Mouse (Mus musculus): ENCODE results near the gene Grrp1. TPM values are rescaled to one million over a fixed set of nuclear protein-coding genes. Genes with fewer than 3 reads are reported as not detected.
A peak's percentile ranks its signal among the peaks of the same experiment; 100 is the strongest.
"Not testable (repeated sequence)": the region's sequence is repeated elsewhere in the genome, so short reads cannot be mapped to it uniquely, and the experiment has no call there.

Grrp1 gene
- polyA plus RNA-seq, 1 experiment from 2014 or later = 10.1 TPM

DNA sequence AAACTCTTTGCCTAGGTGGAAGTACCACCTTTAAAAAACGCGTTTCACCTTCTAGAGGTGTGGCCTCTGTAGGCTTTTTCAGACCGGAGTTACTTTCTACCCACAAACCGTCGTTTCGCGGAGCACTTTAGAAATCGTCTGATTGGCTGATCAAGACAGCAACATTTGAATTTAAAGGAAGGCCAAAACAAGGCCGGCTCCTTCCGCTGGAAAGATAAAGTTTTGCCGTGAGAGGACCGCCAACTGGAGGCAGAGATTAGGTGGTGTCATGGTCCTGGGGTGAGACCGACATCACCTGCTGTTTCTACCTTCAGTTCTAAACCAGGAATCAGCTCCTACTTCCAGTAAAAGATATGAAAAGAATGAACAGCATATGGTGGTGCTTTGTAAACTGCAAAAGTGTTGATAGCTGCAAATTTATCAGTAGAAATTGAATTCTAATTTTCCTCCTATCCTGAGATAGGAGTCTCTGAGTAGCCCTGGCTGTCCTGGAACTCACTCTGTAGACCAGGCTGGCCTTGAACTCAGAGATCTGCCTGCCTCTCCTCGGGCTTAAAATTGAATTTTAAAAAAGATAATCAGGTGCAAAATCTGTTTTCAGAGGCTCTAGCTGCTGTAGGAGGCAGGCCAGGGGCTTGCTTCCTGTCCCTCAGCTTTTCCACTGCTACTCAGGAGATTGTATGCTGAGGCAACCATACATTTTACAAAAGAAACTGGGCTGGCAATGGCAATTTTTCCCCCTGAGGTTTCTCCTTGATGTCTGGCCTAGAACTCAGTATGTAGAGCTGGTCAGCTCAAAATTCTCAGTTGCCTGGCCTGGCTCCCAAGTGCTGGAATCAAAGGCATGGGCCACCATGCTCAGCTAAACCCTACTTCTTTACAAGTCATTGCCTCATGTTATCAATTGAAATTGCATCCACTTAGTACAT lies 19.8 kb upstream of the Grrp1 start:
- Histone ChIP-seq H3K4me1 (ENCODE audit: control insufficient read depth, insufficient read depth, low read length) (no peaks in the 10 kb centered on the region), H3K36me3 (ENCODE audit: control insufficient read depth, insufficient read depth, low read length) (peaks cover 30% of the 10 kb centered on the region), H3K4me3 (ENCODE audit: low read depth, low read length) (no peak overlapping the region), H3K27me3 (replicated peaks; ENCODE audit: control insufficient read depth, insufficient read depth, low read length) (no peaks in the 10 kb centered on the region), H3K27ac (ENCODE audit: low read depth, low read length) (no peak overlapping the region), H3K9me3 (replicated peaks; ENCODE audit: control insufficient read depth, low read length) (no peaks in the 10 kb centered on the region), H3K9ac (ENCODE audit: low read length) (no peak overlapping the region), H3K4me2 (ENCODE audit: low read length) (0 out of 2 replicates have a peak overlapping the region, but pooled peaks have one; percentile 23)
- WGBS = 6% methylated on average over 14 of the region's 14 CpGs
- no peak for DNase-seq (ENCODE audit: low spot score)
- ATAC-seq = no peak

DNA sequence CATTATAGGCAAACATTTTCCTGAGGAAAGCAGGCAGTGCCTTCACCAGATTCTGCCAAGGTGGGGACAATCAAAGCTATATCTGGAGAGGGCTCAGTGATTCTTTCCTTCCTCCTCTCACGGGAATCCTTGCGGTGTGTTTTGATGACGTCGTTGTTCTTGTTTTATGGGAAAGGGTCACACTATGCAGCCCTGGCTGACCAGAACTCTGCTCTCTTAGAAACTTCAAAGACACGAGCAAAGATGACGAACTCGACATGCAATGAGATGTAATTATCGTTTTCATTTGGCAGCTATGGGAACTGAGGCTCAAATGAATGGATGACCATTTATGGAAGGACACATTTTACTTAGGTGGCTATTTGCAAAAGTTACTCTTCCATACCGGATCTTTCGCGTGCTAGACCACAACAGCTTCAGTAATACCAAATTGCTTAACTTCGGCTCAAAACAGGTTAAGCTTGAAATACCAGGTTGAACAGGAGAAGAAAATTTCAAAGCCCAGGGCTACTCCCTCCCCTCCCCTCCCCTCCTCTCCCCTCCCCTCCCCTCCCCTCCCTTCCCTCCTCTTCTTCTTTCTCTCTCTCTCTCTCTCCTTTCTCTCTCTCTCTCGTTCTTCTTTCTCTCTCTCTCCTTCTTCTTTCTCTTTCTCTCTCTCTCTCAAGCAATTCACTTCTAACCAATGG lies 19.0 kb upstream of the Grrp1 start:
- Histone ChIP-seq H3K4me1 (ENCODE audit: control insufficient read depth, insufficient read depth, low read length) (no peaks in the 10 kb centered on the region), H3K4me3 (ENCODE audit: low read depth, low read length) (no peak overlapping the region), H3K9me3 (replicated peaks; ENCODE audit: control insufficient read depth, low read length) (no peaks in the 10 kb centered on the region), H3K36me3 (ENCODE audit: control insufficient read depth, insufficient read depth, low read length) (peaks cover 22% of the 10 kb centered on the region), H3K27ac (ENCODE audit: low read depth, low read length) (no peak overlapping the region), H3K9ac (ENCODE audit: low read length) (no peak overlapping the region), H3K27me3 (replicated peaks; ENCODE audit: control insufficient read depth, insufficient read depth, low read length) (no peaks in the 10 kb centered on the region), H3K4me2 (ENCODE audit: low read length) (0 out of 2 replicates have a peak overlapping the region, but pooled peaks have one; percentile 23)
- WGBS = 28% methylated on average over 13 of the region's 13 CpGs
- DNase-seq (ENCODE audit: low spot score) (no peak), ATAC-seq (no peak)

DNA sequence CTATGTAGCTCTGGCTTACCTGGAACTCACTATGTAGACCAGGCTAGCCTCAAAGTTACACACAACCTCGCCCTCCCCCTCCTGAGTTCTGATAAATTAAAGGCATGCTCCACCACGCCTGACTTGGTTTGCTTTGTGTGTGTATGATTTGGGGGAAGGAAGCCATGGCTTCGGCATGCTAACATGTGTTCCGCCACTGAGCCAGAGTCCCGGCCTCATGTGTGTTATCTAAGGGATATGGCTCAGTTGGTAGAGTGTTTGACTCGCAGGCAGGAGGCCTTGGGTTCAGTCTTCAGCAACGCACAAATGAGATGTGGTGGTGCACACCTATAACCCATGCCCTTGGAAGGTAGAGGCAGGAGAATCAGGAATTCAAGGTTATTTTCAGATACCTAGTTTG lies 18.1 kb upstream of the Grrp1 start:
- H3K9ac ChIP-seq (ENCODE audit: low read length) = no peak overlapping the region
- H3K36me3 ChIP-seq (ENCODE audit: control insufficient read depth, insufficient read depth, low read length) = peaks cover 13% of the 10 kb centered on the region
- DNase-seq (ENCODE audit: low spot score) = no peak
- H3K27me3 ChIP-seq (replicated peaks; ENCODE audit: control insufficient read depth, insufficient read depth, low read length) = no peaks in the 10 kb centered on the region
- H3K27ac ChIP-seq (ENCODE audit: low read depth, low read length) = no peak overlapping the region
- H3K4me1 ChIP-seq (ENCODE audit: control insufficient read depth, insufficient read depth, low read length) = no peaks in the 10 kb centered on the region
- 89% methylated on average over 7 of the region's 7 CpGs for WGBS
- no peak overlapping the region for H3K4me2 ChIP-seq (ENCODE audit: low read length)
- no peaks in the 10 kb centered on the region for H3K9me3 ChIP-seq (replicated peaks; ENCODE audit: control insufficient read depth, low read length)
- ATAC-seq = no peak
- H3K4me3 ChIP-seq (ENCODE audit: low read depth, low read length) = no peak overlapping the region

DNA sequence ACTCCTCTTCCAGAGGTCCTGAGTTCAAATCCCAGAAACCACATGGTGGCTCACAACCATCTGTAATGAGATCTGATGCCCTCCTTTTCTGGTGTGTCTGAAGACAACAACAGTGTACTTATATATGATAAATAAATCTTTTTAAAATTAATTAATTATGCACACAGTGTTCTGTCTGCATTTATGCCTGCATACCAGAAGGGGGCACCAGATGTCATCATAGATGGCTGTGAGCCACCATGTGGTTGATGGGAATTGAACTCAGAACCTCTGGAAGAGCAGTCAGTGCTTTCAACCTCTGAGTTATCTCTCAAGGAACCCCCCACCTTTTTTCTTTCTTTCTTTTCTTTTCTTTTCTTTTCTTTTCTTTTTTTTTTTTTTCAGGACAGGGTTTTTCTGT lies 15.7 kb upstream of the Grrp1 start:
- not testable (repeated sequence) for DNase-seq (ENCODE audit: low spot score); ATAC-seq; H3K27ac ChIP-seq (ENCODE audit: low read depth, low read length)

DNA sequence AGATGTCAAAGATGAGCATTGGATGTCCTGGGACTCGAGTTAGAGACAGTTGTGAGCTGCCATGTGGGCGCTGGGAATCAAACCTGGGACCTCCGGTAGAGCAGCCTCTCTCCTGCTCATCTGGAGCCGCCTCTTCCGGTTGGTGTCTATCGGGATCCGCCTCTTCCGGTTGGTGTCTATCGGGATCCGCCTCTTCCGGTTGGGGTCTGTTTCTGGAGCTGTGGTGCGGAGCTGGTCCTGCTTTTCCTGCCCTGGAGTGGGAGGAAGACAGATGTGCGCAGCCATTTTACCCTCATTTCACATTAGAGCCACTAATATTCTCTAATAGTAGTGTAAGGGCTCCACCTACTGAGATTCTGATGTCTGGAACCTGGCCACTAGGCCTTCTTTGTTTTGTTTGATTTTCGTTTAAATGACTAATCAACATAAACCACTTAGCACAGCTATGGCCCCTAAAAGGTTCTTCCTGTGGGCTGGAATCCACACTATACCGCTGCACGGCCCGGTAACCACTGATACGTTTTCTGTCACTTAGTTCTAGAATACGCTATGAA lies 14.3 kb upstream of the Grrp1 start:
- H3K4me1 ChIP-seq (ENCODE audit: control insufficient read depth, insufficient read depth, low read length) = no peaks in the 10 kb centered on the region
- 86% methylated on average over 19 of the region's 19 CpGs for WGBS
- H3K4me2 ChIP-seq (ENCODE audit: low read length) = no peak overlapping the region
- no peak overlapping the region for H3K27ac ChIP-seq (ENCODE audit: low read depth, low read length)
- H3K4me3 ChIP-seq (ENCODE audit: low read depth, low read length) = no peak overlapping the region
- no peaks in the 10 kb centered on the region for H3K9me3 ChIP-seq (replicated peaks; ENCODE audit: control insufficient read depth, low read length)
- no peaks in the 10 kb centered on the region for H3K36me3 ChIP-seq (ENCODE audit: control insufficient read depth, insufficient read depth, low read length)
- DNase-seq (ENCODE audit: low spot score) = no peak
- no peaks in the 10 kb centered on the region for H3K27me3 ChIP-seq (replicated peaks; ENCODE audit: control insufficient read depth, insufficient read depth, low read length)
- ATAC-seq = no peak
- no peak overlapping the region for H3K9ac ChIP-seq (ENCODE audit: low read length)

More for the DNA sequence above, 15.7 kb upstream of the Grrp1 start:
- not testable (repeated sequence) for H3K9me3 ChIP-seq (replicated peaks; ENCODE audit: control insufficient read depth, low read length); H3K4me2 ChIP-seq (ENCODE audit: low read length); H3K27me3 ChIP-seq (replicated peaks; ENCODE audit: control insufficient read depth, insufficient read depth, low read length); H3K9ac ChIP-seq (ENCODE audit: low read length); H3K36me3 ChIP-seq (ENCODE audit: control insufficient read depth, insufficient read depth, low read length); H3K4me3 ChIP-seq (ENCODE audit: low read depth, low read length); H3K4me1 ChIP-seq (ENCODE audit: control insufficient read depth, insufficient read depth, low read length)

DNA sequence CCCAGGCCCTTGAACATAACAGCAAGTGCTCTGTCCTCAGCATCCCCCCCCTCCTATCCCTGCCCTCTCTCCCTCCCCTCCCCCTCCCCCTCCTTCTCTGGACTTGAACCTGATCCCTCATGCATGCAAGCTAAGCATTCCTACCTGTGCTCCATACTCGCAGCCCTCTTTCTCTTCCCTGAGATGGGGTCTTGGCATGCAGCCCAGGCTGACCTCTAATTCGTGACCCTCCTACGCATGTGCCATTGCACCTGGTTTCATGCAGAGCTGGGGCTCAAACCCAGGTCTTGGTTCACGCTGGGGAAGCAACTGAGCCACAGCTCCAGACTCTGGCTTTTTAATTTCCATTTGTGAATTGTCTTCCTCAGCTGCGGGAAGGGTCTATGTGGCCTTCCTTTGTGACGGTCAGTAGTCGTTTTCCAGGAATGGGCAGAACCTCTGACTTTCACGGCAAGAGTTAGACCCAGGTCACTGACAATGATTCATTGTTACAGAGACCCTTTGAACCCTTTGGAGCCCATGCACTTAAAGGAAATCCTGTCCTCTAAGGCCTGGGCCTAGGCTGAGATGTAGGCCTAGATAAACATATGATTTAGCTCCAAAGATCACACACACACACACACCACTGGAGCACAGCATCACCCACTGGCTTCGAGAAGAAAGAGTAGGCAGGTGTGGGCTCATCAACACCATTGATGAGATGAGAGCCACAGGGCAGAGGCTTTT lies 12.1 kb upstream of the Grrp1 start:
- DNase-seq (ENCODE audit: low spot score) = no peak
- no peaks in the 10 kb centered on the region for H3K4me1 ChIP-seq (ENCODE audit: control insufficient read depth, insufficient read depth, low read length)

DNA sequence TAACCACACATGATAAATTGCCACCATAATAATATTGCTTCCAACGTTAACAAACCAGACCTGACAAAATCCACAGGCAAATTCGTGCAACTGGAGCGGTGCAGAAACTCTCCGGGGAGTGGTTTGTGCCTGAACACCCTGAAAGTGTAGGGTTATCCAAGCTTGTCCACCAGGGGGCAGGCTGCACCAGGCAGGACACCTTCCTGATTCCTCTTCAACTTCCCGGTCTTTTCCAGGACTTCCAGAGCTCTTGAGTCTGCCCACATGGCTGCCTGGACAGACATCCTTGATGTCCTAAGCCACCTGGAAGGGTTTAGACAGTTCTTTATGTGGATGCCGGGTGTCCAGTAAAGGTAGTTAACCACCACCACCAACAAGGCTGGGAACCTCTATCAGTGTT lies 9.3 kb upstream of the Grrp1 start:
- peak; percentile 47 for DNase-seq (ENCODE audit: low spot score)
- Histone ChIP-seq H3K4me1 (ENCODE audit: control insufficient read depth, insufficient read depth, low read length) (no peaks in the 10 kb centered on the region), H3K36me3 (ENCODE audit: control insufficient read depth, insufficient read depth, low read length) (no peaks in the 10 kb centered on the region), H3K27me3 (replicated peaks; ENCODE audit: control insufficient read depth, insufficient read depth, low read length) (no peaks in the 10 kb centered on the region), H3K27ac (ENCODE audit: low read depth, low read length) (no peak overlapping the region), H3K4me2 (ENCODE audit: low read length) (no peak overlapping the region), H3K9me3 (replicated peaks; ENCODE audit: control insufficient read depth, low read length) (no peaks in the 10 kb centered on the region), H3K4me3 (ENCODE audit: low read depth, low read length) (no peak overlapping the region), H3K9ac (ENCODE audit: low read length) (no peak overlapping the region)
- ATAC-seq = no peak
- WGBS = 36% methylated on average over 6 of the region's 6 CpGs

More for the DNA sequence above, 12.1 kb upstream of the Grrp1 start:
- 69% methylated on average over 9 of the region's 9 CpGs for WGBS
- no peak for ATAC-seq
- H3K9ac ChIP-seq (ENCODE audit: low read length) = no peak overlapping the region
- no peaks in the 10 kb centered on the region for H3K9me3 ChIP-seq (replicated peaks; ENCODE audit: control insufficient read depth, low read length)
- H3K27ac ChIP-seq (ENCODE audit: low read depth, low read length) = no peak overlapping the region
- no peak overlapping the region for H3K4me2 ChIP-seq (ENCODE audit: low read length)
- no peak overlapping the region for H3K4me3 ChIP-seq (ENCODE audit: low read depth, low read length)
- H3K36me3 ChIP-seq (ENCODE audit: control insufficient read depth, insufficient read depth, low read length) = no peaks in the 10 kb centered on the region
- no peaks in the 10 kb centered on the region for H3K27me3 ChIP-seq (replicated peaks; ENCODE audit: control insufficient read depth, insufficient read depth, low read length)

DNA sequence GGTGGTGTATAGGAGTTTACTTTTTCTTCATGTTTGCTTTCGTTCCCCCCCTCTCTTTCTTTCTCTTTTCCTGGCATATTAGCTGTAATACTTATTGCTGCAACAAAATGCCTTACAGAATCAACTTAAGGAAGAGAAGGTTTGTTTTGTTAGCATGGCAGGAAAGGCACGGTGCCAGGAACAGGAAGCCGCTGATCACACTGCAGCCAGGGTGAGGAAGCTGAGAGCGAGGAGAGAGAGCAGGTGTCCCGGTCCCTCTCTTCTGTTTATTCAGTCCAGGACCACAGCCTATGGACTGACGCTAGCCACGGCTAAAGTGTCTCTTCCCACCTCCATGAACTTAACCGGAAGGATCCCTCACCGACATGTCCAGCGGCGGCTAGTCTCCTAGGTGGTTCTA lies 4.4 kb upstream of the Grrp1 start:
- Histone ChIP-seq H3K4me3 (ENCODE audit: low read depth, low read length) (no peak overlapping the region), H3K27ac (ENCODE audit: low read depth, low read length) (no peak overlapping the region), H3K4me1 (ENCODE audit: control insufficient read depth, insufficient read depth, low read length) (peaks cover 3% of the 10 kb centered on the region), H3K9me3 (replicated peaks; ENCODE audit: control insufficient read depth, low read length) (no peaks in the 10 kb centered on the region), H3K4me2 (ENCODE audit: low read length) (no peak overlapping the region), H3K36me3 (ENCODE audit: control insufficient read depth, insufficient read depth, low read length) (no peaks in the 10 kb centered on the region), H3K9ac (ENCODE audit: low read length) (no peak overlapping the region), H3K27me3 (replicated peaks; ENCODE audit: control insufficient read depth, insufficient read depth, low read length) (peaks cover 21% of the 10 kb centered on the region)
- ATAC-seq = no peak
- 64% methylated on average over 11 of the region's 11 CpGs for WGBS
- no peak for DNase-seq (ENCODE audit: low spot score)

All from forebrain, embryonic 14.5 days (tissue).